Mouse (Mus musculus): ENCODE results near the gene Usp17ld.
"Not testable (repeated sequence)": the region's sequence is repeated elsewhere in the genome, so short reads cannot be mapped to it uniquely, and the experiment has no call there.

Usp17ld gene

GRCm38 (mm10) chr7:103252405-103252804, at the start of gene Usp17ld:
Usp17ld (minus strand) TSS chr7:103252505.
- not testable (repeated sequence) for DNase-seq (ENCODE audit: low spot score)

GRCm38 (mm10) chr7:103216696-103217095, 35.6 kb downstream of the Usp17ld start, which contains the start of gene Olfr594:
Olfr594 (plus strand) TSS chr7:103216996.
- DNase-seq (ENCODE audit: low spot score), result no peak

GRCm38 (mm10) chr7:103212050-103212449, 40.3 kb downstream of the Usp17ld start:
- not testable (repeated sequence) for DNase-seq (ENCODE audit: low spot score)

- DNase-seq (ENCODE audit: low spot score), result no peak
Observed at GRCm38 (mm10) chr7:103211562-103211961, 40.7 kb downstream of the Usp17ld start, which contains the start of gene Olfr593. Olfr593 (plus strand) TSS chr7:103211862.
